Mouse (Mus musculus) G1E (cell line): ENCODE measurements around the gene Trip11. TPM values are rescaled to one million over a fixed set of nuclear protein-coding genes. Genes with fewer than 3 reads are reported as not detected.
A peak's percentile ranks its signal among the peaks of the same experiment; 100 is the strongest.

Source experiments
- ATAC-seq: 2 replicates; pipeline ENCODE4 v1.8.0; 2016; ENCODE audit warnings: mild to moderate bottlenecking; ENCODE audit not compliant: insufficient number of reproducible peaks, poor library complexity, low FRiP score, severe bottlenecking; ENCODE audit errors: extremely low read depth
- DNase-seq: peaks from one replicate; pipeline ENCODE4 v3.0.0; 2012; ENCODE audit warnings: low spot score
- H3K27me3 ChIP-seq: 2 replicates; pipeline ENCODE4 v1.6.1; 2012; ENCODE audit warnings: mild to moderate bottlenecking, low read length, inconsistent platforms; ENCODE audit not compliant: insufficient read depth
- H3K36me3 ChIP-seq: replicated peaks from 2 replicates; pipeline ENCODE3; 2012; ENCODE audit warnings: mild to moderate bottlenecking, inconsistent platforms
- H3K4me1 ChIP-seq: 2 replicates; pipeline ENCODE4 v1.6.1; 2012; ENCODE audit warnings: low read depth, low read length, inconsistent platforms, mixed read lengths; ENCODE audit not compliant: insufficient read depth
- H3K4me3 ChIP-seq: 2 replicates; pipeline ENCODE4 v1.5.1; 2012; ENCODE audit warnings: low read depth, mild to moderate bottlenecking, inconsistent platforms, low read length, moderate library complexity, mixed read lengths
- H3K9me3 ChIP-seq: replicated peaks from 2 replicates; pipeline ENCODE4 v1.6.1; 2012; ENCODE audit warnings: inconsistent platforms
- CTCF ChIP-seq: IDR thresholded peaks from 2 replicates; pipeline ENCODE4 v1.5.1; 2012; ENCODE audit warnings: low read depth, low read length, inconsistent platforms, mixed read lengths
- GATA1 ChIP-seq: IDR thresholded peaks from 2 replicates; pipeline ENCODE4 v1.6.1; 2012; ENCODE audit warnings: borderline replicate concordance, low read length, inconsistent platforms, mixed read lengths
- GATA2 ChIP-seq: IDR thresholded peaks from 2 replicates; pipeline ENCODE4 v1.6.1; 2012; ENCODE audit warnings: low read depth, low read length, inconsistent platforms, borderline replicate concordance
- POLR2AphosphoS5 ChIP-seq: IDR thresholded peaks from 2 replicates; pipeline ENCODE4 v1.6.1; 2012; ENCODE audit warnings: low read depth, low read length, inconsistent platforms; ENCODE audit not compliant: insufficient replicate concordance
- TAL1 ChIP-seq: conservative IDR thresholded peaks from 2 replicates; pipeline ENCODE4 v1.6.1; 2012; ENCODE audit warnings: low read depth, low read length, inconsistent platforms, mixed read lengths
- polyA plus RNA-seq: library from polyadenylated mRNA; stranded (reverse); fragments of >175 nt; gene quantifications from 2 replicates; pipeline ENCODE4 v1.2.3, GENCODE M21; 2012
- total RNA-seq, 2 experiments: library from RNA; stranded (forward) in 1 of 2; stranded (reverse) in 1 of 2; fragments of 200-1000 nt in 1 of 2; fragments of >200 nt in 1 of 2; fragmentation: Nextera tagmentation in 1 of 2; gene quantifications; 2 replicates each; pipeline ENCODE4 v1.2.3; 2014 to 2017

Trip11 gene
- total and polyA plus RNA-seq, 3 experiments = 3.6 to 77.1 (median 45.7) TPM

DNA sequence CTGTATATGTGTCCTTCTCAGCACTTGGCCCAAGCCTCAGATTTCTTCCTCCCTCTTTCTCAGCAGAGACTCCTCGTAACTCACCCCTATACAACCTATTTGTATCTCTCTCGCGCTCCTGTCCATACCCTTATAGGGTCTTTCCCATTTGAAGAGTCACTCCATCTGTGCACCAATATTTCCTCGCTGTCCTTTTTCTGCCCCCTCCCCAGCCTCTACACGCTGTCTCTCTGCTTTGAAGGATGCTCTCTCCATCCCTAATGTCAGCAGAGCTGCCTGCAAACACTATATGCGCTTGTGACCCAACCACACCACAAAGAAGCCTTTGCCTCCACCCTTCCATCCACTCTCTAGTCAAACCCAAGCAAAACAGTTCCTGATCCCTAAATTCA is 80.0 kb downstream of the Trip11 start:
- Histone ChIP-seq H3K4me3 (no peak overlapping the region), H3K9me3 (no peaks in the 10 kb centered on the region), H3K4me1 (peaks cover 15% of the 10 kb centered on the region), H3K27me3 (peaks cover 6% of the 10 kb centered on the region), H3K36me3 (peaks cover 44% of the 10 kb centered on the region)
- DNase-seq (no peak), ATAC-seq (no peak)
- TF ChIP-seq POLR2AphosphoS5 (no peak), GATA2 (no peak)

GRCm38 (mm10) chr12:101832179-101833114 is 80.6 kb downstream of the Trip11 start:
- TF ChIP-seq GATA2 (no peak), CTCF (no peak), TAL1 (no peak), POLR2AphosphoS5 (no peak), GATA1 (no peak)
- DNase-seq (no peak), ATAC-seq (no peak)
- H3K9me3 ChIP-seq = no peaks in the 10 kb centered on the region
- peaks cover 38% of the 10 kb centered on the region for H3K36me3 ChIP-seq
- peaks cover 9% of the 10 kb centered on the region for H3K27me3 ChIP-seq
- peaks cover 9% of the 10 kb centered on the region for H3K4me1 ChIP-seq
- H3K4me3 ChIP-seq = no peak overlapping the region

GRCm38 (mm10) chr12:101831221-101831620 is 81.8 kb downstream of the Trip11 start:
- Histone ChIP-seq H3K36me3 (peaks cover 29% of the 10 kb centered on the region), H3K9me3 (no peaks in the 10 kb centered on the region), H3K4me3 (no peak overlapping the region), H3K4me1 (no peaks in the 10 kb centered on the region), H3K27me3 (peaks cover 17% of the 10 kb centered on the region)
- ATAC-seq (no peak), DNase-seq (no peak)
- TF ChIP-seq CTCF = no peak
- no peak for TF ChIP-seq TAL1
- no peak for TF ChIP-seq GATA1
- TF ChIP-seq POLR2AphosphoS5 = no peak; the same call in 1 of the 2 replicates
- no peak for TF ChIP-seq GATA2

- Histone ChIP-seq H3K9me3 (no peaks in the 10 kb centered on the region), H3K27me3 (peaks cover 33% of the 10 kb centered on the region), H3K4me3 (no peak overlapping the region), H3K36me3 (no peaks in the 10 kb centered on the region), H3K4me1 (peaks cover 13% of the 10 kb centered on the region)
- TF ChIP-seq POLR2AphosphoS5 (no peak), CTCF (no peak), TAL1 (no peak), GATA1 (no peak), GATA2 (no peak)
- DNase-seq = no peak
- ATAC-seq = no peak
Observed at GRCm38 (mm10) chr12:101823161-101823560, 89.9 kb downstream of the Trip11 start.

GRCm38 (mm10) chr12:101821596-101821995 is 91.5 kb downstream of the Trip11 start:
- Histone ChIP-seq H3K4me1 (peaks cover 15% of the 10 kb centered on the region), H3K27me3 (peaks cover 30% of the 10 kb centered on the region), H3K36me3 (no peaks in the 10 kb centered on the region), H3K9me3 (no peaks in the 10 kb centered on the region), H3K4me3 (no peak overlapping the region)
- DNase-seq (no peak), ATAC-seq (peak; percentile 55)
- no peak for TF ChIP-seq TAL1
- no peak for TF ChIP-seq POLR2AphosphoS5
- no peak for TF ChIP-seq GATA2
- no peak for TF ChIP-seq CTCF

DNA sequence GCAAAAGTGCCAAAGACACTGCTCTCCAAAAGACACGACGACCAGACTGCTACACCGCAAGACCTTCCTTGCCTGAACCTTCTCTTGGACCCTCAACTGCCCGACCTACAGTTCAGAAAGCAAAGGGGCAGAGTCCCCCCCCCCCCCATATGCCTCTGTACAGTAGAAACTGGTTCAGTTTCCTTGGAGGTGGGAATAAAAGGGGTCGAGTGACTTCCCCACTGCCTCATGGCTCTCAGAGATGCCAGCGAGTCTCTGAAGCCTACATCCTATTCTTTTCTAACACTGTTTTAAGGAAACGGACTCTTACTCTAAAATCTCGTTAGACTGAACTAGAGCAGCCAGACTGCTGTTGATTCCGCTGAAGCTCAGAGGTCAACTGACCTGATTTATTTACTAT is 93.5 kb downstream of the Trip11 start:
- no peak overlapping the region for H3K4me3 ChIP-seq
- ATAC-seq (no peak), DNase-seq (no peak)
- no peaks in the 10 kb centered on the region for H3K36me3 ChIP-seq
- peaks cover 35% of the 10 kb centered on the region for H3K27me3 ChIP-seq
- no peak for TF ChIP-seq GATA1
- H3K4me1 ChIP-seq = peaks cover 15% of the 10 kb centered on the region
- H3K9me3 ChIP-seq = no peaks in the 10 kb centered on the region
